Mouse (Mus musculus) WW6 (cell line): ENCODE data around the gene Ctps2.

Experiments used
- DNase-seq: peaks from one replicate; pipeline ENCODE4 v3.0.0-alpha.2; 2013; ENCODE audit warnings: low read depth, low spot score

The Ctps2 gene

GRCm38 (mm10) chrX:162976194-162976593 is 75.2 kb downstream of the Ctps2 start:
- no peak for DNase-seq

GRCm38 (mm10) chrX:162986876-162987495 is 85.9 kb downstream of the Ctps2 start:
- no peak for DNase-seq

- no peak for DNase-seq
These were observed 90.4 kb downstream of the Ctps2 start for GRCm38 (mm10) chrX:162991396-162991795.

- no peak for DNase-seq
These were observed 91.1 kb downstream of the Ctps2 start for GRCm38 (mm10) chrX:162992121-162992520.

GRCm38 (mm10) chrX:163027864-163028263 is 126.8 kb downstream of the Ctps2 start:
- DNase-seq = no peak

GRCm38 (mm10) chrX:163038767-163039166 is 137.7 kb downstream of the Ctps2 start:
- no peak for DNase-seq

- no peak for DNase-seq
These were observed 141.7 kb downstream of the Ctps2 start for GRCm38 (mm10) chrX:163042771-163043170.

- no peak for DNase-seq
These were observed 162.9 kb downstream of the Ctps2 start for GRCm38 (mm10) chrX:163063936-163064335.
